Mouse (Mus musculus): Measurements from ENCODE around the gene Wdr91. TPM values are rescaled to one million over a fixed set of nuclear protein-coding genes. Genes with fewer than 3 reads are reported as not detected.

The Wdr91 gene
- polyA plus RNA-seq, 1 experiment from 2014 or later: 14.8 TPM

DNA sequence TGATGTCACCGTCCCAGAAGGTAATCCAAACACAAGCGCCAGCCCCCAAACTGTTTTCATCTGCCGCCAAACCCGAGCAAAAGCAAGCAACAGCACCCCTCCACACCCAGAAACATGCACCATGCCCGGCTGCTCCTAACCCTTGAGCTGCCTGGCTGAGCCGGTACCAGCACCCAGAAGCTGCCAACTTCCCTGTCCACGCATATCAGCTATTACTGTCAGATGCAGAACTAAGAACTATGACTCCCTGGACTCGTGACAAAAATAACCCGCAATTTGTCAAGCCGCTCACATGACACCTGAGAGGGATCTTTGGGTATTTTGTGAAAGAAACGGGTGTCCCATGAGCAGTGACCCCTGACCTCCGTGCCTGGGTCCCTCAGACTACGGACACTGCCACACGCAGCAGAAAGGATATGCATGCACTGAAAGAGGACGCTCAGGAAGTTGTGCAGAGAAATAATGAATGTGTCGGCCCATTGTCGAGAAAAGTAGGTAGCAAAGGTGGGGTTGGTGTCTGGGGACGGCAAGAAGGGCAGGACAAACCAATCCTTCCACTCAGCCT, 2.9 kb downstream of the Wdr91 start:
- DNase-seq (no peak), ATAC-seq (ENCODE audit: low FRiP score, low TSS enrichment) (no peak)
- Histone ChIP-seq H3K27me3 (ENCODE audit: control insufficient read depth, insufficient read depth, low read length) (no peaks in the 10 kb centered on the region), H3K27ac (replicated peaks; ENCODE audit: low read depth, low read length) (no peak overlapping the region), H3K36me3 (ENCODE audit: control insufficient read depth, insufficient read depth, low read length) (peaks cover 45% of the 10 kb centered on the region), H3K9me3 (ENCODE audit: control insufficient read depth, low read length) (no peaks in the 10 kb centered on the region), H3K4me1 (ENCODE audit: control insufficient read depth, insufficient read depth, low read length) (peaks cover 11% of the 10 kb centered on the region), H3K4me3 (replicated peaks; ENCODE audit: low read depth, low read length) (no peak overlapping the region), H3K4me2 (ENCODE audit: low read length) (no peak overlapping the region), H3K9ac (replicated peaks; ENCODE audit: low read length) (no peak overlapping the region)
- WGBS: 92% methylated on average over 18 of the region's 18 CpGs

DNA sequence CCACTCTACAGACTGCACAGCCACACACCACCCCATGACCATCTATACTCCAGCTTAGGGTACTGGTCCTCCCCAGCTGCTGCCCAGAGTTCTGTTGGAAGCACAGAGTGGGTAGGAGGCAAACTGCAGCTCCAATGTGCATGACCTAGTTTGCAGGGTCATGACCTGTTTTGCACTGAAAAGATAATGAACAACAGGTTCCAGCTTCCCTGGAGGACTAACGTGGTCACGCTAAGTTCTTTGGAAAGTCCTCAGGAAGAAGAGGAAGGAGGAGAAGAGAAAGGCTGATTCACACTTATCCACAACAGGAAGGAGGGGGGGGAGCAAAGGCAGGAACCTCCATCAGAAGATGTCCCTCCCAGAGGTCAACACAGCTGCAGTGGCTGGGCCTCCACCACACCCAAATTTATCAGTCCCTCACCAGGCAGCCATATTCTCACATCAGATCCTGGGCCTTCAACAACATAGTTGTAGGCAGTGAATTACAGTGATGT, 3.5 kb downstream of the Wdr91 start:
- WGBS: 72% methylated on average over 2 of the region's 2 CpGs
- H3K9ac ChIP-seq (replicated peaks; ENCODE audit: low read length): no peak overlapping the region
- H3K27me3 ChIP-seq (ENCODE audit: control insufficient read depth, insufficient read depth, low read length): no peaks in the 10 kb centered on the region
- H3K4me1 ChIP-seq (ENCODE audit: control insufficient read depth, insufficient read depth, low read length): peaks cover 11% of the 10 kb centered on the region
- H3K9me3 ChIP-seq (ENCODE audit: control insufficient read depth, low read length): no peaks in the 10 kb centered on the region
- DNase-seq: no peak
- no peak overlapping the region for H3K4me3 ChIP-seq (replicated peaks; ENCODE audit: low read depth, low read length)
- no peak for ATAC-seq (ENCODE audit: low FRiP score, low TSS enrichment)
- peaks cover 45% of the 10 kb centered on the region for H3K36me3 ChIP-seq (ENCODE audit: control insufficient read depth, insufficient read depth, low read length)
- no peak overlapping the region for H3K27ac ChIP-seq (replicated peaks; ENCODE audit: low read depth, low read length)
- H3K4me2 ChIP-seq (ENCODE audit: low read length): no peak overlapping the region

- peaks cover 11% of the 10 kb centered on the region for H3K4me1 ChIP-seq (ENCODE audit: control insufficient read depth, insufficient read depth, low read length)
- H3K4me2 ChIP-seq (ENCODE audit: low read length): no peak overlapping the region
- no peak overlapping the region for H3K9ac ChIP-seq (replicated peaks; ENCODE audit: low read length)
- peaks cover 45% of the 10 kb centered on the region for H3K36me3 ChIP-seq (ENCODE audit: control insufficient read depth, insufficient read depth, low read length)
- H3K27me3 ChIP-seq (ENCODE audit: control insufficient read depth, insufficient read depth, low read length): no peaks in the 10 kb centered on the region
- 97% methylated on average over 4 of the region's 4 CpGs for WGBS
- H3K4me3 ChIP-seq (replicated peaks; ENCODE audit: low read depth, low read length): no peak overlapping the region
- no peak for DNase-seq
- H3K27ac ChIP-seq (replicated peaks; ENCODE audit: low read depth, low read length): no peak overlapping the region
- ATAC-seq (ENCODE audit: low FRiP score, low TSS enrichment): no peak
- H3K9me3 ChIP-seq (ENCODE audit: control insufficient read depth, low read length): no peaks in the 10 kb centered on the region
These were observed 4.0 kb downstream of the Wdr91 start for GRCm38 (mm10) chr6:34906661-34907060.

GRCm38 (mm10) chr6:34906125-34906524, 4.6 kb downstream of the Wdr91 start:
- DNase-seq: no peak

GRCm38 (mm10) chr6:34904361-34904760, 6.3 kb downstream of the Wdr91 start:
- Histone ChIP-seq H3K9me3 (ENCODE audit: control insufficient read depth, low read length) (no peaks in the 10 kb centered on the region), H3K36me3 (ENCODE audit: control insufficient read depth, insufficient read depth, low read length) (peaks cover 60% of the 10 kb centered on the region), H3K9ac (replicated peaks; ENCODE audit: low read length) (no peak overlapping the region), H3K27ac (replicated peaks; ENCODE audit: low read depth, low read length) (no peak overlapping the region), H3K4me3 (replicated peaks; ENCODE audit: low read depth, low read length) (no peak overlapping the region), H3K4me2 (ENCODE audit: low read length) (no peak overlapping the region), H3K4me1 (ENCODE audit: control insufficient read depth, insufficient read depth, low read length) (peaks cover 2% of the 10 kb centered on the region), H3K27me3 (ENCODE audit: control insufficient read depth, insufficient read depth, low read length) (no peaks in the 10 kb centered on the region)
- DNase-seq (no peak), ATAC-seq (ENCODE audit: low FRiP score, low TSS enrichment) (no peak)
- 93% methylated on average over 6 of the region's 6 CpGs for WGBS

More at GRCm38 (mm10) chr6:34906125-34906524, 4.6 kb downstream of the Wdr91 start:
- Histone ChIP-seq H3K27me3 (ENCODE audit: control insufficient read depth, insufficient read depth, low read length) (no peaks in the 10 kb centered on the region), H3K9ac (replicated peaks; ENCODE audit: low read length) (no peak overlapping the region), H3K4me2 (ENCODE audit: low read length) (no peak overlapping the region), H3K27ac (replicated peaks; ENCODE audit: low read depth, low read length) (no peak overlapping the region), H3K9me3 (ENCODE audit: control insufficient read depth, low read length) (no peaks in the 10 kb centered on the region), H3K36me3 (ENCODE audit: control insufficient read depth, insufficient read depth, low read length) (peaks cover 47% of the 10 kb centered on the region), H3K4me1 (ENCODE audit: control insufficient read depth, insufficient read depth, low read length) (peaks cover 11% of the 10 kb centered on the region), H3K4me3 (replicated peaks; ENCODE audit: low read depth, low read length) (no peak overlapping the region)
- no peak for ATAC-seq (ENCODE audit: low FRiP score, low TSS enrichment)
- 88% methylated on average over 2 of the region's 2 CpGs for WGBS

DNA sequence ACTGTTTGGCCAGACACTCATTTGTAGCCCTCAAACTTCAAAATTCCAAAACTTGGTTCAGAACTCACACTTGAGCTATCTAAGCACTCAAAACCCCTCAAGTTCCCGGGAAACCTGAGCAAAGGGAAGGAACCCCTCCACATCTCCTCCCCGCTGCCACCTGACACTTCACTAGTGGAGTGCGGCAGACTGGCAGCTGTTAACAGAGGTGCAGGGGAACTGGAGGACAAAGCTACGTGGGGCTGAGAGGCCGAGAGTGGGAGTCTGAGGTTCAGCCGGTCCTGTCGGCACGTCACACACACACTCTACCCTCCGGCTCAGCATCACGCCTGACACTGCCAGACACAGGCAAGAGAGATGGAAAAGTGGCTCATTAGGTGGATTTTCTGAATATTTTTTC, 6.8 kb downstream of the Wdr91 start:
- Histone ChIP-seq H3K9ac (replicated peaks; ENCODE audit: low read length) (no peak overlapping the region), H3K4me3 (replicated peaks; ENCODE audit: low read depth, low read length) (no peak overlapping the region), H3K27ac (replicated peaks; ENCODE audit: low read depth, low read length) (no peak overlapping the region), H3K9me3 (ENCODE audit: control insufficient read depth, low read length) (no peaks in the 10 kb centered on the region), H3K4me2 (ENCODE audit: low read length) (no peak overlapping the region), H3K4me1 (ENCODE audit: control insufficient read depth, insufficient read depth, low read length) (no peaks in the 10 kb centered on the region), H3K27me3 (ENCODE audit: control insufficient read depth, insufficient read depth, low read length) (no peaks in the 10 kb centered on the region), H3K36me3 (ENCODE audit: control insufficient read depth, insufficient read depth, low read length) (peaks cover 64% of the 10 kb centered on the region)
- ATAC-seq (ENCODE audit: low FRiP score, low TSS enrichment): no peak
- no peak for DNase-seq
- 88% methylated on average over 10 of the region's 10 CpGs for WGBS

DNA sequence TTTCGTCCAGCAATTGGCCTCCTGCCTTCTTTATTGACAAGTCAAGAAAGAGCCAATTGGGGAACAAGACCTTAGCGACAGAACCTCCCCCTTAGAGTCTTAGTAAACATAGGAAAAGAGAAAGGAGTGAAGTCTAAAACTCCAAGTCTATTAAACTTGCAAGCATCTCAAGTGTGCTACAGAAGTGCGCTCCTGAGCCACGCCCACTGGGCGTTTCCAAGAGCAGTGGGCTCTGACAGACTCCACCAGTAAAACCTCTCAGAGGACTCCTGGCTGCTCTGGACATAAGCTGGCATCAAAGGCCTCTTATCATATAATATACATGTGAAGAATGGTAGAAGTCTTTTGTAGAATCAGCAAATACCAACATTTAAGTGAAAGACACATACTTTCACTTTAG, 7.2 kb downstream of the Wdr91 start:
- H3K4me3 ChIP-seq (replicated peaks; ENCODE audit: low read depth, low read length): no peak overlapping the region
- peaks cover 66% of the 10 kb centered on the region for H3K36me3 ChIP-seq (ENCODE audit: control insufficient read depth, insufficient read depth, low read length)
- no peak overlapping the region for H3K4me2 ChIP-seq (ENCODE audit: low read length)
- ATAC-seq (ENCODE audit: low FRiP score, low TSS enrichment) (no peak), DNase-seq (no peak)
- H3K27ac ChIP-seq (replicated peaks; ENCODE audit: low read depth, low read length): no peak overlapping the region
- WGBS: 80% methylated on average over 5 of the region's 5 CpGs
- no peaks in the 10 kb centered on the region for H3K4me1 ChIP-seq (ENCODE audit: control insufficient read depth, insufficient read depth, low read length)
- H3K9me3 ChIP-seq (ENCODE audit: control insufficient read depth, low read length): no peaks in the 10 kb centered on the region
- no peaks in the 10 kb centered on the region for H3K27me3 ChIP-seq (ENCODE audit: control insufficient read depth, insufficient read depth, low read length)
- no peak overlapping the region for H3K9ac ChIP-seq (replicated peaks; ENCODE audit: low read length)

DNA sequence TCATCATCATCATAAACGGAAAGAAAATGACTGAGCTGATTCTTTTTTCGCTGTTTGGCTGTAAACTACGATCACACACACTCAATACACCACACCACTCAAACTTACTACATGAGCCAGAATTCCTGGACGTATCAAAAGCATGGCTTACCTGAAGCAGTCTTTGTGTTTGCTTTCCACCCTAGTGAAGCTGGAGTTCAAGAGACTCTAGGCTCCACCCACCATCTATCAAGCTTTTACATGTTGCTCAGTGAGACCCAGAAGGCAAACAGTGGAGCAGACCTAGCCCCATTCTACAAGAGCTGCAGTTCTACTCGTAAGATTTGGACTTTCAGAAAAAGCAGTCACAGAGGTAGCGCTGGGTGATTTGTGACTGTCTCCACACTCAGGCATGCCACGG, 8.1 kb downstream of the Wdr91 start:
- 90% methylated on average over 7 of the region's 7 CpGs for WGBS
- no peaks in the 10 kb centered on the region for H3K9me3 ChIP-seq (ENCODE audit: control insufficient read depth, low read length)
- H3K27ac ChIP-seq (replicated peaks; ENCODE audit: low read depth, low read length): no peak overlapping the region
- DNase-seq: no peak
- no peak overlapping the region for H3K4me3 ChIP-seq (replicated peaks; ENCODE audit: low read depth, low read length)
- H3K27me3 ChIP-seq (ENCODE audit: control insufficient read depth, insufficient read depth, low read length): no peaks in the 10 kb centered on the region
- peaks cover 68% of the 10 kb centered on the region for H3K36me3 ChIP-seq (ENCODE audit: control insufficient read depth, insufficient read depth, low read length)
- no peak for ATAC-seq (ENCODE audit: low FRiP score, low TSS enrichment)
- no peak overlapping the region for H3K9ac ChIP-seq (replicated peaks; ENCODE audit: low read length)
- H3K4me1 ChIP-seq (ENCODE audit: control insufficient read depth, insufficient read depth, low read length): no peaks in the 10 kb centered on the region
- no peak overlapping the region for H3K4me2 ChIP-seq (ENCODE audit: low read length)

- no peak for ATAC-seq (ENCODE audit: low FRiP score, low TSS enrichment)
- H3K36me3 ChIP-seq (ENCODE audit: control insufficient read depth, insufficient read depth, low read length): peaks cover 73% of the 10 kb centered on the region
- no peaks in the 10 kb centered on the region for H3K27me3 ChIP-seq (ENCODE audit: control insufficient read depth, insufficient read depth, low read length)
- no peak overlapping the region for H3K4me2 ChIP-seq (ENCODE audit: low read length)
- no peak overlapping the region for H3K27ac ChIP-seq (replicated peaks; ENCODE audit: low read depth, low read length)
- no peak overlapping the region for H3K9ac ChIP-seq (replicated peaks; ENCODE audit: low read length)
- DNase-seq: no peak
- no peaks in the 10 kb centered on the region for H3K9me3 ChIP-seq (ENCODE audit: control insufficient read depth, low read length)
- no peak overlapping the region for H3K4me3 ChIP-seq (replicated peaks; ENCODE audit: low read depth, low read length)
- WGBS: 71% methylated on average over 9 of the region's 9 CpGs
- no peaks in the 10 kb centered on the region for H3K4me1 ChIP-seq (ENCODE audit: control insufficient read depth, insufficient read depth, low read length)
These were observed 8.7 kb downstream of the Wdr91 start for GRCm38 (mm10) chr6:34901911-34902444.
